Mouse (Mus musculus) telencephalon, adult 2 months (tissue): ENCODE data around the gene Dusp6.

Experiments used
- DNase-seq: peaks from one replicate; pipeline ENCODE4 v3.0.0-alpha.2; 2011; ENCODE audit warnings: low read depth, low spot score

Gene Dusp6

GRCm38 (mm10) chr10:99273006-99273405 is 10.0 kb downstream of the Dusp6 start:
- DNase-seq = no peak

DNA sequence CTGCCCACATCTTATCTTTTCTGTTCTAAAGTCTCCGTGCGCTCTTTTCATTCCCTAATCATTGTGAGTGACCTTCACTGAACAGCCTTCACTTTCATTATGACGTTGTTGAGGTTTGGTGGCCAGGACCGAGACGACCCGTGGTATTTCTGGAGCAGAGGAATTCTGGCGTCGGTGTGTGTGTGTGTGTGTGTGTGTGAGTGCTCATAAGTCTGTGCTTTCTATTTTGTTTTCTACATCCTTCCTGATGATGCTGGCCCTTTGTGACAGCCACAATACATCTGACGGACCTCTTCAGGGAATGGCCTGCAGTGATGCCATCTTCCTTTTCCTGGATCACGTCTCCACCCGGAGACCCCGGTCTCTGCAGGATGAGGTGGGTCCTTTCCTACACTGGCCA is 11.6 kb downstream of the Dusp6 start:
- DNase-seq = no peak

- DNase-seq = no peak
Measured at GRCm38 (mm10) chr10:99279067-99279880, 16.2 kb downstream of the Dusp6 start.

DNA sequence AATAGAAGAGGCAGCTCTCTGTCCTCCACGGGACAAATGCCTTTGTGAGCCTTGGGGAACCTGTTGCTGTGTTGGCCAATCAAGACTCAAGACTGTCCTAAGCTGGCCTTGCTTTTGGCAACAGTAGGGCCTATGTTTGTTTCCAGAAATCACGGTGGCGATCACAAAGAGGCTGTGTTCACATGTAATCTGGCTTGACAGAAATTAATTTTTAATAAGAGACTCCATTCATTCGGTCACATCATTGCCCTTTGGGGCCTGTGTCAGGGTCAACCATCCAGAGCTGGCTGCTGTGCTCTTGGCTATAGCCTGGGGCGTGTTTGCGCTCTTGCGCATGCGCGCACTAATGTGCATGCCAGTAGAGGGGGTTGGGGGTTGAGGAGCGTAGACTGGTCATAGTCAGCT is 21.0 kb downstream of the Dusp6 start:
- no peak for DNase-seq

DNA sequence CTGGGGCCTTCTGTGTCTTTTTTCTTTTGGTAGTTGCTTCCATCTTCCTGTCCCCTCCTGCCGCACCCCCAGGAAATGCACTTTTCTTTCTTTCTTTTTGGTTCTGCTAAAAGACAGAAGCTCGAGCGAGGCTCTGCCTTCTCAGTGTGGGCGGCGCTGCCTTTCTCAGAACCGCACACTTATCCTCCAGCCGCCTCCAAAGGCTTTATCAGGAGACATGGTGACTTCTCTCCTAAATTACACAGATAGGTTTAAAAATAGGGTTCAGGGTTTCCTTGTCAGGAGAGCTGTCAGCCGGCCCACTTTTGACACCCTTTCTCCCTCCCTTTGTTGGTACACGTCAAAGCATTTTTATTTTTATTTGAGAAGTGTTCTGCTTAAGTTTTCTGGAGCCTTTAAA is 21.9 kb downstream of the Dusp6 start:
- DNase-seq = peak; percentile 85

- no peak for DNase-seq
Measured at GRCm38 (mm10) chr10:99285759-99286158, 22.7 kb downstream of the Dusp6 start.

DNA sequence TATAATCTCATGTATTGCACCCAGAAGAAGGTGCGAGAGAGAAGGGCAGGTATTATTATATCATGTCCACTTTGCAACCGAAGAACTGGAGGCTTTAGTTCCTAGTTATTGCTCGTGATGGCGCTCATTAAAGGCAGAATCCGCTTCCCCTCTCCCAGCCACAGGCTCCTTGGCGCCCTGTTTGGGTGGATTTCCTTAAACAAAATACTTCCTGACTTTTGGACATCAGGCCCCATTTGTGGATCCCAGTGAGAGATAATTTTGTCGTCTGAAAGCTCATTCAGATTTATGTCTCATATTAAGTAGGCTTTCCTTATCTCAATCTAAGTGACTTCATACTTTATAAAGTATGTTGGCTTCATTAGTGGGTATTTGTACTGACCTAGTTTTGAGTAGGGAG is 23.2 kb downstream of the Dusp6 start:
- no peak for DNase-seq

- no peak for DNase-seq
Measured at GRCm38 (mm10) chr10:99286787-99287186, 23.8 kb downstream of the Dusp6 start.

DNA sequence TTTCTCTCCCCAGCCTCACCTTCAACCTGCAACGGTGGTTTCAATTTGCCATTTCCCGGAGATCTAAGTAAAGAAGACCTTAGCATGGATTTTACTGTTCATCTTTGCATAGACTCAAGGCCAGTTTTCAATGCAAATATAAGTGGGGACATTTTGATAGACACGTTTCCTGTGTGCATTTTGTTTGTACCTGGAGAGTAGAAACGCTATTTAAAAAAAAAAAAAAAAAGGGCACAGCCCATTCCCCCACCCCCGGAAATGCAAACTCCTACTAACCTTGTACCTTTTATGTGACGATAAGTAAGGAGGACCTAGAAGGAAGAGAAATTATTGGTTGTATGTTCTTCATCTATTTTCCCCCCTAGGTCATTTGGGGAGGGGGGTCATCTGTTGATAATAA is 24.2 kb downstream of the Dusp6 start:
- DNase-seq = no peak

- DNase-seq = no peak
Measured at GRCm38 (mm10) chr10:99289176-99289575, 26.1 kb downstream of the Dusp6 start.

GRCm38 (mm10) chr10:99293111-99293640 is 30.1 kb downstream of the Dusp6 start:
- DNase-seq = no peak

GRCm38 (mm10) chr10:99297721-99298120 is 34.7 kb downstream of the Dusp6 start:
- DNase-seq = no peak

DNA sequence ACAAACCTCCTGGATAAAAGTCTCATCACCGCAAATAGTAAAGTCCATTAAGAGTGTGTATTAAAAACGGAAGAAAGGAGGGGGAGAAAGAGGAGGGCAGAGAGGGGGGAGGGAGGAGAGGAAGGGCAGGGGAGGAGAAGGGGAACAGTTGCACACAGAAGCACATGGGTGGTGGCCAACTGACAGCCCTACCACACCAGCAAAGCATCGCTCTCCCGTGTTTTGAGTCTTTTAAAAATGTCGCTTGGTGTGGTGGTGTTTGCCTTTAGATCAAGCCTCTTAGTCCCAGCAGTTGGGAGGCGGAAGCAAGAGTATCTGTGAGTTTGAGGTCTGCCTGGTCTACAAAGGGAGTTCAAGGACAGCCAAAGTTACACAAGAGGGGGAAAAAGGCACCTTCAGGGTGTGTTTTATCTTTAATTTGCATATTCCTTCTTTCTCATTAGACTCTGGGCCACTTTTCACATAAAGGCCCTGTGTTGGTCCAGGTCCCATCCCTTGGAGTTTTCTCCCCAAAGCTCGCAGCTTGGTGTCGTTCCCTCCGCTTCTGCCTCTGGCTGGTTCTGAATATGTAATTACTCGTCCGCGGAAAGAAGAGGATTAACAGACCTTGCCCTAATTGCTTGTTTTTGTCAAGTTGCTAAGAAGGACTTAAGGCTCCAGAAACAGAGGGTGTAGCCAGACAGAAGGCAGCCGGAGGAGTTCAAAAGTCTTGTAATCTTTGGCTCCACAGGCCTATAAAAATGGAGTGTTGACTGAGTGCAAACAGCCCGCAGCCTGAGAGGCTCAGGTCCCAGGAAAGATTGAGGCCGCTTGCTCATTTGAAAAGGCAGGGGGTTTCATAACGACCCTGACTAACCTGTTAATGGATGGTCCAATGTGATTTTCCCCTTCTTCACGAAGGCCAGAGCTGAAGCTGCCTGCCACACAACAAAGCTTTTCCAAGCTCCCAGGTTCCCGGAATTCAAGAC is 35.6 kb downstream of the Dusp6 start:
- DNase-seq = no peak

DNA sequence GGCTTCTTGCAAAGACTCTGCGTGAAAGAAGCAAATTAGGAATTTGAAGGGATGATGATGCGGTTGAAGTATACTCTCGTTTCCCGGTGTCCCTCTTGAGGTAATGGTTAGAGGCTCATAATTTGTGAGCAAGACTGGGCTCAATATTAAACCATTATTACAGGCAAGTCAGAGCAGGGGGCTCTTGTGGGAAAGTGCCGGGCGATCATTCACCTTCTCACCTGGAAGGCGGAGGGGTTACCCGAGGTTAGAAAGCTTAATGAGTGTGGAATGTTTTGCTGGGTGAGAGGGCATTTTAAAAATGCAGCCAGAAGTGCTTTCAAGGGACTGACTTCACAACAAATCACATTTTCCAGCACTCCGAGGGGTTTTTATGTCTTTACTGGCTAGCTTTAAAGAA is 36.3 kb downstream of the Dusp6 start:
- no peak for DNase-seq

DNA sequence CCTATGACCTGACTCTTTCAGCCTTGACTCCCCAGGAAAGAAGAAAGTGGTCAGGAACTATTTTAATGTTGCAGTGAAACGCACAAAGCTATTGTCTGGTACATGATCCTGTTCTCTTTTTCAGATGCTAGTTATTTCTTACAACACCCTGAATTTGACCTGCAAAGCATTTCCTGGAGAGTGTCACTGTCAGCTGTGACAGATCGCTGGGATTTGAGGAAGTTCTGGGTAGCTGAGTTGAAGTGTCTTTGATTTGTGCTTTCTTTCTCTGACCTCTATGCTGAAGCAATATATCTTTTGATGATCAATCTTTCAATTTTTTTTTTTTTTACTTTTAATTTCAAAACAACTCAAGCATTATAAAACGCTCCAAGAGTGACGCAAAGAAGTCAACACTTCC is 39.0 kb downstream of the Dusp6 start:
- no peak for DNase-seq

DNA sequence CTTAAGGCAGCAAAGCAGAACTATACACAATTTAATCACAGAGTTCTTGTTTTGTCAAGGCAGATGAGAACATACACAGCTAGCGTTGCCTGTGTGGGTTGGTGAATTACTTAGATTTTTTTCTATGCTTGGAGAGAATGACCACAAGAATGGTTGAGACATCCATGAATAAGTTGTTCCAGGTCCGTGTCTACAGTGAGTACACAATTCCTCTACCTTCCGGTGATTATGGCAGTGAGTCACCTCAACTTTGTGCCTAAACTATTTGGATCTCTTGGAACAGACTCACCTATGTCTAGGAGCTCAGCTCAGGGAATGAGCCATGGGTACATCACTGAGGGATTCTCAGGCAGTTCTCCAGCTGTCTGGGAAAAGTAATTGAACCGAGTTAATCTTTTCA is 45.8 kb downstream of the Dusp6 start:
- DNase-seq = no peak

- DNase-seq = no peak
Measured at GRCm38 (mm10) chr10:99309617-99310016, 46.6 kb downstream of the Dusp6 start.

DNA sequence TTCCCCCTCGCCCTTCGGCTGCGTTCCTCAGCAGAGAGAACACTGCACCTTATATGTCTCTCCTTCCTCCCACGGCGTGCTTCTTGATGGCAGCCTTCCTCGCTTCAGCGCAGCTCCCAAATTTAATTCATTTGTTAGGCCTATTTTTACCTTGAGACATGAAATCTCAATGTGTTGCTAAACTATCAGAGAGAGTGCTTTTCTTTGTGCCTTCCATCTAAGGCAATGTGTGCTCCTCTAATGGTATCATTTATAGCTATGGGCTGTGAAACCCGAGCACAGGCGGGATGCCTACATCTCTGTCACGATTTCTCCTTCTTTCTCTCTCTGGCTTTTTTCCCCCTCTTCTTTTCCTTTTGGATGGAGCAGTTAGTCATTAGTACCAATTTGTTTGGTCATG is 47.2 kb downstream of the Dusp6 start:
- DNase-seq = peak; percentile 87

- DNase-seq = no peak
Measured at GRCm38 (mm10) chr10:99311956-99312355, 48.9 kb downstream of the Dusp6 start.

GRCm38 (mm10) chr10:99314366-99314765 is 51.3 kb downstream of the Dusp6 start:
- no peak for DNase-seq

GRCm38 (mm10) chr10:99317057-99317456 is 54.0 kb downstream of the Dusp6 start:
- DNase-seq = no peak
